ENCODE assay signal across 18 mouse cellular contexts in the genomic region with DNA sequence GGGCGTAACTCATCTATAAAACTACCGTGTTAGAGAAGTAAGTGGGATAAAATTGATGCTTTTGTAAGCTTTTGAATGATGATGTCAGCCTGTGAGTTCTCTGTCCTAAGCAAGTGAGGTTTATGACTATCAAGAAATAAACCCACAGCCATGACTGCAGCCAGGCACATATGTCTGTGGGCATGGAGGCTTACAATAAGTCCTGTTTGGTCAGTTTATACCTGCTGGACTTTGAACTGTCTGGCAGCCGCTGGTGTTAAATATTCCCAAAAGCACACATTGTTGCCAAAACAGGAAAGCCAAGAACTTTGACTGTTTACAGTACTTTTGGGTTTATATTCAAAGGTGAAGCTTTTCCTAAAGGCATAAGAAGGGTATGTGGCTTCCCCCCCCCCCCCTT. TPM values are rescaled to one million over a fixed set of nuclear protein-coding genes. Genes with fewer than 3 reads are reported as not detected.
A peak's percentile ranks its signal among the peaks of the same experiment; 100 is the strongest.
DNase-seq lines count a peak whose midpoint lies in the region; ATAC-seq lines count a peak whose summit lies in the region.
"Had no signal": no experiment of that assay in that cellular context is flagged by ENCODE, and none has a peak within 500 bp of the region (broad histone marks: within the 10 kb centered on the region; RNA-seq: fewer than 3 reads in every experiment).

No protein-coding gene starts in this region.

- H3K9me3 ChIP-seq in limb, embryonic 15.5 days = no peaks in the 10 kb centered on the region
- no peaks in the 10 kb centered on the region for H3K9me3 ChIP-seq in limb, embryonic 10.5 days (replicated peaks)
- no peaks in the 10 kb centered on the region for H3K9me3 ChIP-seq in intestine, embryonic 15.5 days
- no peaks in the 10 kb centered on the region for H3K9me3 ChIP-seq in stomach, embryonic 15.5 days
- H3K9me3 ChIP-seq: megakaryocyte, embryonic 14.5 days had no signal

- H3K36me3 ChIP-seq in limb, embryonic 15.5 days = no peaks in the 10 kb centered on the region
- H3K36me3 ChIP-seq in limb, embryonic 10.5 days = no peaks in the 10 kb centered on the region
- no peaks in the 10 kb centered on the region for H3K36me3 ChIP-seq in intestine, embryonic 15.5 days
- H3K36me3 ChIP-seq in stomach, embryonic 15.5 days = no peaks in the 10 kb centered on the region

- no peak overlapping the region for H3K4me2 ChIP-seq in limb, embryonic 15.5 days
- H3K4me2 ChIP-seq in intestine, embryonic 15.5 days (replicated peaks) = no peak overlapping the region
- peak overlapping the region; percentile 13; the same call in 1 of the 2 replicates for H3K4me2 ChIP-seq in stomach, embryonic 15.5 days
- H3K4me2 ChIP-seq: heart, embryonic 11.5 days; hindbrain, embryonic 14.5 days had no signal

- no peak overlapping the region for H3K9ac ChIP-seq in limb, embryonic 15.5 days
- H3K9ac ChIP-seq in intestine, embryonic 15.5 days = no peak overlapping the region
- H3K9ac ChIP-seq in stomach, embryonic 15.5 days = no peak overlapping the region
- H3K9ac ChIP-seq: hindbrain, embryonic 14.5 days had no signal

- H3K27ac ChIP-seq in limb, embryonic 15.5 days = 0 out of 2 replicates have a peak overlapping the region, but pooled peaks have one; percentile 6
- H3K27ac ChIP-seq in limb, embryonic 10.5 days = no peak overlapping the region
- H3K27ac ChIP-seq in intestine, embryonic 15.5 days = 0 out of 2 replicates have a peak overlapping the region, but pooled peaks have one; percentile 7
- peak overlapping the region; percentile 77 for H3K27ac ChIP-seq in stomach, embryonic 15.5 days
- H3K27ac ChIP-seq: hindbrain, embryonic 14.5 days had no signal

- peaks cover 19% of the 10 kb centered on the region; the same call in 1 of the 2 replicates for H3K4me1 ChIP-seq in limb, embryonic 15.5 days
- H3K4me1 ChIP-seq in limb, embryonic 10.5 days = 0 out of 2 replicates have a peak, but pooled peaks cover 4% of the 10 kb centered on the region
- peaks cover 15% of the 10 kb centered on the region for H3K4me1 ChIP-seq in intestine, embryonic 15.5 days (replicated peaks)
- 0 out of 2 replicates have a peak, but pooled peaks cover 24% of the 10 kb centered on the region for H3K4me1 ChIP-seq in stomach, embryonic 15.5 days

- no peak overlapping the region for H3K4me3 ChIP-seq in limb, embryonic 15.5 days
- no peak overlapping the region for H3K4me3 ChIP-seq in limb, embryonic 10.5 days
- H3K4me3 ChIP-seq in intestine, embryonic 15.5 days (replicated peaks) = no peak overlapping the region
- 0 out of 2 replicates have a peak overlapping the region, but pooled peaks have one; percentile 1 for H3K4me3 ChIP-seq in stomach, embryonic 15.5 days (replicated peaks)
- H3K4me3 ChIP-seq: megakaryocyte, embryonic 14.5 days had no signal

- H3K27me3 ChIP-seq in limb, embryonic 15.5 days = no peaks in the 10 kb centered on the region
- H3K27me3 ChIP-seq in limb, embryonic 10.5 days (ENCODE audit: low read depth, poor library complexity, severe bottlenecking) = no peaks in the 10 kb centered on the region
- H3K27me3 ChIP-seq in intestine, embryonic 15.5 days (replicated peaks) = no peaks in the 10 kb centered on the region
- no peaks in the 10 kb centered on the region for H3K27me3 ChIP-seq in stomach, embryonic 15.5 days (replicated peaks)
- H3K27me3 ChIP-seq: megakaryocyte, embryonic 14.5 days; Patski had no signal

- 53% methylated on average over 3 of the region's 3 CpGs for WGBS in limb, embryonic 15.5 days
- WGBS in limb, embryonic 10.5 days = 90% methylated on average over 3 of the region's 3 CpGs
- WGBS in intestine, embryonic 15.5 days = 61% methylated on average over 3 of the region's 3 CpGs
- WGBS in stomach, embryonic 15.5 days = 59% methylated on average over 3 of the region's 3 CpGs

- no peak for DNase-seq in limb, embryonic 10.5 days (ENCODE audit: low spot score)
- peak; percentile 50 for DNase-seq in kidney, postnatal 10 days
- DNase-seq in layer of hippocampus, adult 11-12 months (ENCODE audit: low spot score) = no peak
- no peak for DNase-seq in frontal cortex, adult 2 months (ENCODE audit: extremely low spot score in 1 of 2, low spot score in 1 of 2)
- DNase-seq in gastrocnemius, adult 8-10 months (ENCODE audit: low spot score in 2 of 2) = no peak
- DNase-seq: adrenal gland, postnatal 14 days; cerebellum, adult 18-20 months; heart, postnatal 14 days; lung, postnatal 14 days had no signal

- no peak for ATAC-seq in limb, embryonic 15.5 days (ENCODE audit: insufficient number of reproducible peaks, low FRiP score, low TSS enrichment, low read depth)
- peak; percentile 56; the same call in 1 of the 2 replicates for ATAC-seq in intestine, embryonic 15.5 days
- peak; percentile 49; the same call in 1 of the 2 replicates for ATAC-seq in stomach, embryonic 15.5 days (ENCODE audit: insufficient read depth, low FRiP score, low read depth)
- ATAC-seq: activated CD4-positive, CD25-positive, alpha-beta regulatory T cell, adult 4 months; Patski had no signal

RNA-seq across cellular contexts. Expression of a gene that starts 2.2 kb away (rescaled TPM):
- 37.5 and 39.1 TPM in 2 replicates for polyA plus RNA-seq in limb, embryonic 15.5 days (2015; fragmentation: Nextera tagmentation; extraction: Ambion mirVana)
- polyA plus RNA-seq in limb, embryonic 10.5 days (2016; fragmentation: Nextera tagmentation; extraction: Ambion mirVana) = 0.51 and 1.4 TPM in 2 replicates
- 0.38 and 0.76 TPM in 2 replicates for polyA plus RNA-seq in intestine, embryonic 15.5 days (2015; fragmentation: Nextera tagmentation; extraction: Ambion mirVana)
- 7.0 and 10.9 TPM in 2 replicates for polyA plus RNA-seq in stomach, embryonic 15.5 days (2015; fragmentation: Nextera tagmentation; extraction: Ambion mirVana)
- 0.08 and 0.15 TPM in 2 replicates for polyA plus RNA-seq in frontal cortex, adult 2 months (2012; rRNA removed)
- total RNA-seq in gastrocnemius, adult 8-10 months (2022) = under 1 TPM; 0.51 to 0.80 (median 0.68) TPM
- total RNA-seq: heart, postnatal 14 days; left cerebral cortex, adult 18-20 months had no signal
- polyA plus RNA-seq: Patski had no signal
